Mouse (Mus musculus) ES-Bruce4 (cell line): Measurements from ENCODE around the gene Hdac1.

Source experiments
- CTCF ChIP-seq: IDR thresholded peaks from one replicate; pipeline ENCODE4 v1.8.1; 2011; ENCODE audit warnings: low read depth, low read length
- POLR2A ChIP-seq: IDR thresholded peaks from one replicate; pipeline ENCODE4 v1.8.1; 2011; ENCODE audit warnings: low read length; ENCODE audit not compliant: insufficient read depth

DNA sequence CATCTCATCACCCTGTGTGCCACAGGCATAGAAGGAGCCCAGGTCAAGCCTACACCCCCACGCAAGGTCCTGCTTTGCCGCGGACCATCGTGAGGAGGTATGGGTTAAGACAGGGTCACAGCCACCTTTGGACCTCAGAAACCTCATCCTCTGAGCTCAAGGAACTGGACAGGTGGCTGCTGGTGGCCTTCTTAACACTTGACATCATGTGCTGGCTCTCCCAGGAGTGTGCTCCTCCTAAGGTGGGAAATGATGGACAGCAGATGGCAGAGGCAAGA is 30.5 kb upstream of the Hdac1 start:
- TF ChIP-seq CTCF (no peak), POLR2A (no peak)
